Mouse (Mus musculus) spleen, adult 2 months (tissue): ENCODE measurements around the gene H2-Q6. TPM values are rescaled to one million over a fixed set of nuclear protein-coding genes. Genes with fewer than 3 reads are reported as not detected.
"Not testable (repeated sequence)": the region's sequence is repeated elsewhere in the genome, so short reads cannot be mapped to it uniquely, and the experiment has no call there.

ENCODE experiments used
- DNase-seq, 2 experiments: peaks; one replicate each; pipeline versions ENCODE4 v3.0.0 to v3.0.0-alpha.2; 2012 to 2021; ENCODE audit warnings: low spot score in 2 of 2, low read depth in 1 of 2
- H3K27ac ChIP-seq: fragments of 200-500 bp; 2 replicates; pipeline ENCODE4 v1.5.1; 2012; ENCODE audit warnings: low read length, inconsistent platforms; ENCODE audit not compliant: insufficient read depth
- H3K27me3 ChIP-seq: fragments of 200-500 bp; 2 replicates; pipeline ENCODE4 v1.6.1; 2012; ENCODE audit warnings: mild to moderate bottlenecking, moderate library complexity, low read length, inconsistent platforms; ENCODE audit not compliant: control insufficient read depth, insufficient read depth
- H3K36me3 ChIP-seq: fragments of 200-500 bp; 2 replicates; pipeline ENCODE4 v1.6.1; 2012; ENCODE audit warnings: mild to moderate bottlenecking, low read length, inconsistent platforms; ENCODE audit not compliant: control insufficient read depth, insufficient read depth
- H3K4me1 ChIP-seq: fragments of 200-500 bp; 2 replicates; pipeline ENCODE4 v1.6.1; 2011; ENCODE audit warnings: inconsistent platforms; ENCODE audit not compliant: control insufficient read depth, insufficient read depth, insufficient read length
- H3K4me3 ChIP-seq: fragments of 200-500 bp; 2 replicates; pipeline ENCODE4 v1.5.1; 2011; ENCODE audit warnings: mild to moderate bottlenecking, inconsistent platforms; ENCODE audit not compliant: insufficient read depth, insufficient read length; ENCODE audit errors: extremely low read depth
- CTCF ChIP-seq: fragments of 200-500 bp; IDR thresholded peaks from 2 replicates; pipeline ENCODE4 v1.5.1; 2011; ENCODE audit warnings: mild to moderate bottlenecking, inconsistent platforms; ENCODE audit not compliant: insufficient read depth, insufficient read length, insufficient replicate concordance; ENCODE audit errors: extremely low read depth
- POLR2A ChIP-seq: fragments of 200-500 bp; IDR thresholded peaks from 2 replicates; pipeline ENCODE4 v1.6.1; 2011; ENCODE audit warnings: low read depth, low read length, inconsistent platforms
- WGBS: fragments of 180-500 bp; shearing (Covaris S2); methylation state at CpG from one replicate; pipeline ENCODE4 v1.1.7; 2018; 5-methylcytosine and 5-hydroxymethylcytosine counted together
- polyA plus RNA-seq: library from polyadenylated mRNA; depleted of rRNA; stranded (reverse); fragments of >200 nt; gene quantifications from 2 replicates; pipeline ENCODE4 v1.2.3, GENCODE M21; 2012

The H2-Q6 gene
- polyA plus RNA-seq, 1 experiment, result 239 TPM

DNA sequence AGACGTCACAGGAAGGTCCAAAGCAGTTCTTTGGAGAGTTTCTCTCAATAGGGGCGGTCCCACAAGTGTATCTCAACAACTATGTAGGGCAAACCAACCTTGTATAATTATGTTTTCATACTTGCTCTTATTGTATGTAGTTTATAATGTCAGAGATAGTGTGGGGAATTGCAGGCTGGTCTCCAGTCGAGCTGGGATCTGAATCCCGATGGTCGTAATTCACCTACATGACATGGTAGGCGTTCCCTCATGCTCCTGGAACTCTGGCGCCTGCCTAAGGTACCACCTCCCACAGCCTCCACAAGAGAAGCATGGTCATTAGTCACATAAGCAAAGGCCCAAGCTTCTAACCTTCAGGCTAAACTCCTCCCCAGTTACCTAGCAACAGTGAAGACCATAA, 5.9 kb upstream of the H2-Q6 start:
- TF ChIP-seq POLR2A (no peak), CTCF (no peak)
- no peak for DNase-seq

DNA sequence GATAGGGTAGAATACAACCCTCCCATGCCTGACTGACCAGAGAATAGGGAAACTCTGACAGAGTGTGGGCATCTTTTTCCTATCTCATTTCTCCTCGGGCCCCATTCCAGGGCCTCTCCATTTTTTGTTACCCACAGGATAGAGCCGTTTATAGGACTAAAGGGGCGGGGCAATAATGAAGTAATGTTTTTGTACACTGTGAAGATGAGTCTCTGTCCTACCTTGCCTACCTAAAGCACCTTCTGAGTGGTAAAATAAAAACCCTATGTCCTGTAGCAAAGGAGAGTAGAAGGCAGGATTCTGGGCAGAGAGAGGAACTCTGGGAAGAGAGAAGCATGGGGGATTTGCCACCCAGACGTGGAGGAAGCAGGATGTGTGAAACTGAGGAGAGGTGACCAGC, 5.1 kb upstream of the H2-Q6 start:
- not testable (repeated sequence) for H3K36me3 ChIP-seq, DNase-seq, H3K4me1 ChIP-seq, H3K27ac ChIP-seq, H3K4me3 ChIP-seq, H3K27me3 ChIP-seq
- 62% methylated on average over 4 of the region's 4 CpGs for WGBS

More for the DNA sequence above, 5.9 kb upstream of the H2-Q6 start:
- H3K27me3 ChIP-seq, result no peaks in the 10 kb centered on the region
- peaks cover 5% of the 10 kb centered on the region; the same call in 1 of the 2 replicates for H3K4me1 ChIP-seq
- H3K36me3 ChIP-seq, result no peaks in the 10 kb centered on the region
- H3K27ac ChIP-seq, result no peak overlapping the region
- H3K4me3 ChIP-seq, result no peak overlapping the region
- 76% methylated on average over 7 of the region's 7 CpGs for WGBS

DNA sequence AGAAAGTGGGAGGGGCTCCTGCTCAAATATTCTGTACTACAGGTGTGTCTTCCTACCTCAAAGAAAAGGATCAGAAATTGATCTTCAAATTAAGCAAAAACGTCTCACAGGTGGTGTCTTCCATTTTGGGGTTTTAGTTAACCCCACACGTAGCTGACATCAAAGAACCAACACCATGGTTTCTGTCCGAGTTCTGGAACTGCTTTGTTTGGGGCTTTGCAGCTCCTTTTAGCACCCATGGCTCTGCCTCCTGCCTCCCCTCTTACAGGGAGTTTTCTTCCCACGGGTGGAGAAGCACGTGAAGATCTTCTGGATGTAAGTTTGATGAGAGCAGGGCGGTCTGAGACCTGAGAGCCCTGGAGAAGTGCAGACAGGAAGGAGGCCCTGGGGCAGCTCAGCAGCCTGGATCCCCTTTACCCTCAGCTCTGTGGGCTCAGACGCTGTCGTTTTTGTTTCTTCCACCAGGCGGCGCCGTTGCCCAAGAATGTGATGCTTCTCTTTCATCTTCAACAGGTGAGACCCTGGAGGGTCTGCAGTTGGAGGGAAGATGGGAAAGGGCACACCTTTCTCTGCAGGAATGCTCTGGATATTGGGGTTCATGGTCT, 4.3 kb upstream of the H2-Q6 start:
- peak in 1 of 2 experiments; percentile 36 for DNase-seq
- H3K36me3 ChIP-seq, H3K4me3 ChIP-seq, H3K27ac ChIP-seq, H3K27me3 ChIP-seq, H3K4me1 ChIP-seq: not testable (repeated sequence)
- TF ChIP-seq CTCF, result peak; percentile 40; the same call in 1 of the 2 replicates
- WGBS, result 10% methylated on average over 11 of the region's 11 CpGs

DNA sequence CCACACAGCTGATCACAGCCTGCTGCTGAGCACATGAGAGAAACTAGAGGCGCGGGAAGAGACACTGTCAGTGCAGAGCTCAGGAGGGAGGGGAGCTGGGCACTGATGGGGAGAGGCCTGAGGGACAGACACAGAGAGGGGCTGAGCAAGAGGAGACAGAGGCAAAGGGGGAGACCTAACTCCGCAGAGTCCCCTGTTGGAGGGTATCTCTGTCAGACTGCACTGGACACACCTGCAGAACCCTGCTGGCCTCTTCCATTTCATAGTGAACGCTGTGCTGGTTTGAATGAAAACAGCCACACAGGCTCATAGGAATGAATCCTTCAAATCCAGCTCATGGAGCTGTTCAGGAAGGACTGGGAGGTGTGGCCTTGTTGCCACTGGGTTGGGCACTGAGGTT, 3.3 kb upstream of the H2-Q6 start:
- H3K36me3 ChIP-seq, H3K27me3 ChIP-seq, H3K4me3 ChIP-seq, H3K27ac ChIP-seq, H3K4me1 ChIP-seq, DNase-seq: not testable (repeated sequence)
- WGBS, result 96% methylated on average over 4 of the region's 4 CpGs

DNA sequence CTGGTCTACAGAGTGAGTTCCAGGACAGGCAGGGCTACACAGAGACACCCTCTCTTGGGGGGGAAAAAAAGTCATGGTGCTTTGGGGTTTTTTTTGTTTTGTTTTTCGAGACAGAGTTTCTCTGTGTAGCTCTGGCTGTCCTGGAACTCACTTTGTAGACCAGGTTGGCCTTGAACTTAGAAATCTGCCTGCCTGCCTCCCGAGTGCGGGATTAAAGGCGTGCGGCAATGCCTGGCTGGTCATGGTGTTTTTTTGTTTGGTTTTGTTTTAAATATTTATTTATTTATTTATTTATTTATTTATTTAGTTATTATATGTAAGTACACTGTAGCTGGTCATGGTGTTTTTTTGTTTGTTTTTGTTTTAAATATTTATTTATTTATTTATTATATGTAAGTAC, 2.3 kb upstream of the H2-Q6 start:
- not testable (repeated sequence) for H3K27ac ChIP-seq, H3K4me1 ChIP-seq, H3K4me3 ChIP-seq, DNase-seq, H3K36me3 ChIP-seq, H3K27me3 ChIP-seq
- 89% methylated on average over 5 of the region's 5 CpGs for WGBS

DNA sequence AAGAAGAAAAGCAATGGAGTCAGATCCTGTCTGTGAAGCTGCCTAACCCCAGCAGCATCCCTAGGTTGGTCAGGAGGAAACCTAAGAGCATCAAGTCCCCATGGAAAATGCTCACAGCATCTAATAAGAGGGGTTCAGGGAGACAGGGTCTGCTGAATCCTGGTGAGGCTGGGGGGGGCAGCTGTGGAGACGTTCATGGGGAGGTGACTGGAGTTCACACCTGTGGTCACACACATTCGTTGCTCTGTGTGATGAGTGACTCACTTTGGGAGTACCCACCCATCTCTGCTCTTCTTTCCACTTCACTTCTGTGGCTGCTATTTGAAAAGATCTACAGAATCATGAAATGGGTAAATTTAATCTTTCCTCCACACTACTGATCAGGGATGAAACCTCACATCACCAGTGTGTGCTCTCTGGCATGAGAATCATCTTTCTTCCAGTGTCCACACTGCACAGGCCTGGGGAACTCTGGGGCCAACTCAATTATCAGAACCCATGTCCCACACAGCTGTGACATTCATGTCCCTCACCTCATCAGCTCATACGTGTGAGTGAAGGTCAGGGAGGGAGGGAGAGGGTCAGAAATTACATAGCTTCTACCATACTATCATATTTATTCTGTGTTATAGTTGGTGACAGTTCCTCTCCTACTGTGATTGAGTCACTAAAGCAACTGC, 1.4 kb upstream of the H2-Q6 start:
- DNase-seq, result peak in 1 of 2 experiments; percentile 2
- WGBS, result 36% methylated on average over 3 of the region's 3 CpGs
- not testable (repeated sequence) for H3K27ac ChIP-seq, H3K36me3 ChIP-seq, H3K27me3 ChIP-seq, H3K4me1 ChIP-seq, H3K4me3 ChIP-seq

DNA sequence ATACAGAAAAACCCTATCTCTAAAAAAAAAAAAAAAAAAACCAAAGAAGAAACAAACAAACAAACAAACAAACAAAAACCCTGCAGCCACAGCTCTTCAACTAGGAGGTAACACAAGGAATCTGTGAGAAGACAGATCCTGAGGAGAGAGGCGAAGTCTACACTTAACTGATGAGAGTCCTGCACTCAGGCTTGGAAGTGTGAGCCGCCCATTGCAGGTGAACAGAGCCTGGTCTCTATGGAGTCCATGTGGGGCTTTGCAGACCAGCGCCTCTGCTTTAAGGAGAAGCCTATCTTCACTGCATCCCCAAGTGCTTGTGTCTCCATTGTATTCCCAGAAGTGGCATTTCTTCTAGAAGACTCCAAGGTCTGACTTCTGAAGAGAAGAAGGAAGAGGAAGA, 544 bp upstream of the H2-Q6 start:
- H3K27me3 ChIP-seq, H3K36me3 ChIP-seq, DNase-seq, H3K4me1 ChIP-seq, H3K27ac ChIP-seq: not testable (repeated sequence)
- H3K4me3 ChIP-seq, result peak overlapping the region; percentile 36; the same call in 1 of the 2 replicates
- WGBS, result 78% methylated on average over 3 of the region's 3 CpGs

DNA sequence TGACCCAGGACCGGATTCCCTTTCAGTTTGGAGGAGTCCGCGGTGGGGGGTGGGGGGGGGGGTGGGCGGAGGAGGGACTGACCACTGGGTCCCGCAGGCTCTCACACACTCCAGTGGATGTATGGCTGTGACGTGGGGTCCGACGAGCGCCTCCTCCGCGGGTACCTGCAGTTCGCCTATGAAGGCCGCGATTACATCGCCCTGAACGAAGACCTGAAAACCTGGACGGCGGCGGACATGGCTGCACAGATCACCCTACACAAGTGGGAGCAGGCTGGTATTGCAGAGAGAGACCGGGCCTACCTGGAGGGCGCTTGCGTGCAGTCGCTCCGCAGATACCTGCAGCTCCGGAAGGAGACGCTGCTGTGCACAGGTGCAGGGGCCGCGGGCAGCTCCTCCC, 824 bp downstream of the H2-Q6 start:
- not testable (repeated sequence) for H3K27me3 ChIP-seq, H3K27ac ChIP-seq, H3K4me1 ChIP-seq, H3K36me3 ChIP-seq
- peak overlapping the region; percentile 65 for H3K4me3 ChIP-seq
- DNase-seq, result peak in 1 of 2 experiments; percentile 61
- WGBS, result 28% methylated on average over 26 of the region's 28 CpGs

DNA sequence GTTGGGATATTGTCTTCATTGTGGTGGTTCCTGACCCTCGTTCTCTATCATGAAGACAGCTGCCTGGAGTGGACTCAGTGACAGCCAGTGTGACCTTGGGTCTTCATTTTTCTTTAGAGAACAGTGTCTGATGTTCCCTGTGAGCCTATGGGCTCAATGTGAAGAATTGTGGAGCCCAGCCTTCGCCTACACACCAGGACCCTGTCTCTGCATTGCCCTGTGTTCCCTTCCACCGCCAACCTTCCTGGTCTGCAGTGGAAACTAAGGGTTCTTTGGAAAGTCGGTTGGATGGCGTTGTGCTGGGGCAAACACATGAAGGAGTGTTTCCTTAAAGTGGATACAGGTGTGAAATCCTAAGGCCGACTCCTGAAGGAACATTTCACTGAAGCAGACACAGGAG, 4.2 kb downstream of the H2-Q6 start:
- H3K4me3 ChIP-seq, H3K4me1 ChIP-seq, H3K27ac ChIP-seq, H3K27me3 ChIP-seq, DNase-seq, H3K36me3 ChIP-seq: not testable (repeated sequence)
- 89% methylated on average over 6 of the region's 6 CpGs for WGBS

DNA sequence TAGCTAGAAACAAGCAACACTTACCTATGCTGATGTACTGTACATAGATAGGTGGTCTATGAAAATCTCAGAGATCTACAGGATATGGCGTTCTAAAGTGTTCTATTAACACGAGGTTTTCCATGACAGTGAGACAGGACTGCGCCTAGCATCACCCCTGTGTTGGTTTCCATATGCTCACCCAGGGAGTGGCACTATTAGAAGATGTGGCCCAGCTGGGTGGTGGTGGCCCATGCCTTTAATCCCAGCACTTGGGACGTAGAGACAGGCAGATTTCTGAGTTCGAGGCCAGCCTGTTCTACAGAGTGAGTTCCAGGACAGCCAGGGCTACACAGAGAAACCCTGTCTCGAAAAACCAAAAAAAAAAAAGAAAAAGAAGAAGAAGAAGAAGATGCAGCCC, 6.0 kb downstream of the H2-Q6 start:
- H3K4me3 ChIP-seq, H3K27me3 ChIP-seq, H3K4me1 ChIP-seq, DNase-seq, H3K36me3 ChIP-seq, H3K27ac ChIP-seq: not testable (repeated sequence)
- 86% methylated on average over 6 of the region's 6 CpGs for WGBS

DNA sequence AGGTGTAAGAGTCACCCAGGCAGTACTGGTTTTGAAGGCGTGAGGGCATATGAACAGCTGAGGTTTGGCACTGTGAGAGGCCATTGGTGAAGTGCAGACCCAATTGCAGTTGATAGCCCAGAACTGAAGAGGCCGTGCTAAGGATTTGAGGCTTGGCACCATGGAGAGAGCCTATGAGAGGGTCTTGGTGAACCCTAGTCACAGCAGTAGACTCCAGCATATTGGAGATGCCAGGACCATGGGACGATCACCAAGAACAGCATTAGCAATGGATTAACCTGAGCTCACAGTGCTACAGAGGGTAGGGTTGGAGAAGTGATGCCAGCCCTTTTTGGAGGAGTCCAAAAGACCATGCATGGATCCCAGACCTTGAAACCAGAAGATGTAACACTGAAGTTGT, 7.5 kb downstream of the H2-Q6 start:
- not testable (repeated sequence) for H3K4me3 ChIP-seq, DNase-seq, H3K4me1 ChIP-seq, H3K27me3 ChIP-seq, H3K27ac ChIP-seq, H3K36me3 ChIP-seq
- 87% methylated on average over 3 of the region's 3 CpGs for WGBS
